Mouse (Mus musculus) midbrain, embryonic 11.5 days (tissue): ENCODE measurements around the gene Nsg1. TPM values are rescaled to one million over a fixed set of nuclear protein-coding genes. Genes with fewer than 3 reads are reported as not detected.

Source experiments
- ATAC-seq: fragments of 200-750 bp; cut with Nextera tagmentation; 2 replicates; pipeline ENCODE4 v1.8.0; 2017; ENCODE audit warnings: moderate TSS enrichment, moderate library complexity; ENCODE audit not compliant: low FRiP score
- DNase-seq: peaks from one replicate; pipeline ENCODE4 v3.0.0; 2015; ENCODE audit warnings: low spot score; ENCODE audit errors: missing footprints
- H3K27ac ChIP-seq: fragments of 300-500 bp; sonication (generic); 2 replicates; pipeline ENCODE4 v1.5.1; 2014; ENCODE audit warnings: low read depth, low read length
- H3K27me3 ChIP-seq: fragments of 300-500 bp; sonication (generic); 2 replicates; pipeline ENCODE4 v1.6.1; 2014; ENCODE audit warnings: mild to moderate bottlenecking, low read length, moderate library complexity, mixed read lengths; ENCODE audit not compliant: control insufficient read depth, insufficient read depth
- H3K36me3 ChIP-seq: fragments of 300-500 bp; sonication (generic); 2 replicates; pipeline ENCODE4 v1.6.1; 2014; ENCODE audit warnings: mild to moderate bottlenecking, low read length, moderate library complexity, mixed read lengths; ENCODE audit not compliant: control insufficient read depth, insufficient read depth
- H3K4me1 ChIP-seq: fragments of 300-500 bp; sonication (generic); 2 replicates; pipeline ENCODE4 v1.6.1; 2014; ENCODE audit warnings: low read length; ENCODE audit not compliant: control insufficient read depth, insufficient read depth
- H3K4me2 ChIP-seq: fragments of 300-500 bp; sonication (generic); 2 replicates; pipeline ENCODE4 v1.6.1; 2014; ENCODE audit warnings: mild to moderate bottlenecking, moderate library complexity
- H3K4me3 ChIP-seq: fragments of 300-500 bp; sonication (generic); 2 replicates; pipeline ENCODE4 v1.5.1; 2014; ENCODE audit warnings: low read depth, low read length
- H3K9ac ChIP-seq: fragments of 300-500 bp; sonication (generic); 2 replicates; pipeline ENCODE4 v1.6.1; 2014; ENCODE audit warnings: low read length
- H3K9me3 ChIP-seq: fragments of 300-500 bp; sonication (generic); 2 replicates; pipeline ENCODE4 v1.6.1; 2016; ENCODE audit warnings: low read length; ENCODE audit not compliant: control insufficient read depth
- WGBS: fragments of 180-500 bp; shearing (Covaris S2); extraction: QIAGEN DNeasy Blood & Tissue Kit; methylation state at CpG from one replicate; pipeline ENCODE4 v1.1.7; 2014; 5-methylcytosine and 5-hydroxymethylcytosine counted together
- polyA plus RNA-seq: library from polyadenylated mRNA; unstranded; fragments of >200 nt; fragmentation: Nextera tagmentation; extraction: Ambion mirVana; gene quantifications from 2 replicates; pipeline ENCODE4 v1.2.1, GENCODE M21; 2014

The Nsg1 gene
- polyA plus RNA-seq, 1 experiment from 2014 or later = 77.4 TPM

DNA sequence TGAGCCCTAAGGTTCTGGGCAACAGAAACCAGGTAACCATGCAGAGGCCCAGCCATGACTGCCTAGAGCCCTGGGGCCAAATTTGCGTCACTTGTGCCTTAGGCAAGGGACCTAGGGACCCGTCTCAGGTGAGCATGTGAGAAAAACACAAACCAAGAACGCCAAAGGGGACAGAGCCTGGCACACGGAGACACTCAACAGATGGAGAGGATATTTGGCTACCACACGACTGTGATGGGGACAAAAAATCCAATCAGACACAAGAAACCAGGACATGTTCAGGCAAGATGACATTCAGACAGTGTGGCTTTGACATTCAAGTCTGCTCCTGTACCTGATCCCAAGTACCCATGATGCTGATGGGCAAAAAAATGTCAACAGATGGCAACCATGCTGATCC is 6.1 kb downstream of the Nsg1 start:
- Histone ChIP-seq H3K9me3 (no peaks in the 10 kb centered on the region; the same call in 1 of the 2 replicates), H3K36me3 (peaks cover 40% of the 10 kb centered on the region), H3K4me3 (no peak overlapping the region), H3K27ac (no peak overlapping the region), H3K4me1 (peaks cover 16% of the 10 kb centered on the region), H3K9ac (no peak overlapping the region), H3K27me3 (no peaks in the 10 kb centered on the region), H3K4me2 (no peak overlapping the region)
- ATAC-seq (no peak), DNase-seq (peak; percentile 39)
- WGBS = 92% methylated on average over 5 of the region's 5 CpGs

- peak; percentile 81 for DNase-seq
- Histone ChIP-seq H3K4me3 (no peak overlapping the region), H3K27me3 (no peaks in the 10 kb centered on the region), H3K4me1 (peaks cover 11% of the 10 kb centered on the region), H3K27ac (no peak overlapping the region), H3K9ac (no peak overlapping the region), H3K36me3 (peaks cover 43% of the 10 kb centered on the region), H3K9me3 (no peaks in the 10 kb centered on the region; the same call in 1 of the 2 replicates), H3K4me2 (no peak overlapping the region)
- no peak for ATAC-seq
- 90% methylated on average over 10 of the region's 10 CpGs for WGBS
Observed at GRCm38 (mm10) chr5:38152201-38153108, 7.3 kb downstream of the Nsg1 start.

DNA sequence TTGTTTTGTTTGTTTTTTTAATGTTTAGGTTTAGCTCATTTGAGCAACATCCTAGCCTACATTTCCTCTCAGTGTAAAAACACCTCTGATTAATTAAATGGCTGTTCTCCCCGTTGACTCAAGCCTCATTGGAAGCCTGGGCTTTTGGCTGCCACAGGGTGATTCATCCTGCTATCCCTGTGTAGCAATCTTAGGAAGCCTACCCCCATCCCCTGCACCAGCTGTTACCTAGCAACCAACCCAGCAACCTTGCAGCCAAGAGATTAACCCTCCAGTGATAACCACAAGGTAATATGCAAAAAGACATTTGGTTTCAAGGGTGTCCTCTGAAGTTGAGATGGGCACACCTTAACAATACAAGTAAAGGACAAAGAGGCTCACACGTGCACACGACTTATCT is 8.4 kb downstream of the Nsg1 start:
- DNase-seq = peak; percentile 79
- WGBS = 49% methylated on average over 3 of the region's 3 CpGs
- Histone ChIP-seq H3K4me3 (no peak overlapping the region), H3K27me3 (no peaks in the 10 kb centered on the region), H3K4me1 (peaks cover 11% of the 10 kb centered on the region), H3K9ac (no peak overlapping the region), H3K36me3 (peaks cover 39% of the 10 kb centered on the region), H3K4me2 (no peak overlapping the region), H3K27ac (no peak overlapping the region), H3K9me3 (no peaks in the 10 kb centered on the region; the same call in 1 of the 2 replicates)
- ATAC-seq = no peak

DNA sequence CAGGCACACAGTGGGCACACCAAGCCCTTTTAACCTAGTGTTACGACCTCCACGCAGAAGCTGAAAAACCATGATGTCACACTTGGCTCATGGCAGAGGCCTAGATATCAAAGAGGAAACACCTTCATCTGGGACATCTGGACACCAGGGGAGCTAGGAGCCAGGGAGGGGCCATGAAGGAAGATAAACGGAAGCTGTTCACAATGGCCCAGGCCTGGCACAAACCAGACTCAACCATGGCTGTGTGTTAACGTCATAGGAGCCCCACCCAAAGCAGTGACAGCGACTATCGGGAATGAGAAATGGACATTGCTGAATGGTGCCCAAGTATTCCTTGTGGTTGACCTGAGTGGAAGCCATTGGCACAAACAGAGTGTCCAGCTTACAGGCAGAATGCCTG is 13.2 kb downstream of the Nsg1 start:
- ATAC-seq = no peak
- H3K4me1 ChIP-seq = peaks cover 3% of the 10 kb centered on the region; the same call in 1 of the 2 replicates
- H3K9ac ChIP-seq = no peak overlapping the region
- 91% methylated on average over 6 of the region's 6 CpGs for WGBS
- no peaks in the 10 kb centered on the region for H3K9me3 ChIP-seq
- H3K36me3 ChIP-seq = peaks cover 35% of the 10 kb centered on the region; the same call in 1 of the 2 replicates
- no peak overlapping the region for H3K4me3 ChIP-seq
- no peak overlapping the region for H3K27ac ChIP-seq
- no peak overlapping the region for H3K4me2 ChIP-seq
- DNase-seq = peak; percentile 76
- no peaks in the 10 kb centered on the region for H3K27me3 ChIP-seq

DNA sequence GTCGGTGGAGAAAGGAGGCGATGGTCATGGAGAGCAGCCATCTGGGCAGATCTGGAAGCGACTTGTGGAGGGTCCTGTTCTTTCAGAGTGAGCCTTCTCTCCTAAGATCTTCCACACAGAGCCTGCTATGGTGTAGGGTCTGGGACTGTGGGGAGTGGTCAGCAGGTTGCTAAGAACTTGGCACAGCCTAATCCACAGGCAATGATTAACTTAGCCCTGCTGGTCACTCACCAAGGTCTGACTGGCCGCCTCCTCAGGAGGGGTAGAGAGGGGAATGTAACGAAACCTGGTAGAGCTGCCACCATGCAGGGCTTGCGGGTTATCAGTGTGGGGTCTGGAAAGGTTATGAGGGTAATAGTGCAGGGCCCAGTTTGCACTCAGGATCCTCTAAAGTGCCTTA is 18.8 kb downstream of the Nsg1 start:
- Histone ChIP-seq H3K36me3 (peaks cover 34% of the 10 kb centered on the region), H3K9me3 (no peaks in the 10 kb centered on the region), H3K27me3 (no peaks in the 10 kb centered on the region), H3K4me3 (no peak overlapping the region), H3K27ac (no peak overlapping the region), H3K9ac (no peak overlapping the region), H3K4me1 (no peaks in the 10 kb centered on the region), H3K4me2 (no peak overlapping the region)
- no peak for ATAC-seq
- WGBS = 91% methylated on average over 6 of the region's 6 CpGs
- DNase-seq = no peak

- H3K9me3 ChIP-seq = no peaks in the 10 kb centered on the region
- no peak overlapping the region for H3K9ac ChIP-seq
- ATAC-seq (no peak), DNase-seq (peak; percentile 60)
- H3K27ac ChIP-seq = no peak overlapping the region
- 93% methylated on average over 9 of the region's 9 CpGs for WGBS
- no peak overlapping the region for H3K4me3 ChIP-seq
- H3K4me2 ChIP-seq = no peak overlapping the region
- H3K4me1 ChIP-seq = no peaks in the 10 kb centered on the region
- no peaks in the 10 kb centered on the region for H3K27me3 ChIP-seq
- peaks cover 23% of the 10 kb centered on the region for H3K36me3 ChIP-seq
Observed at GRCm38 (mm10) chr5:38137163-38137562, 22.5 kb downstream of the Nsg1 start.

DNA sequence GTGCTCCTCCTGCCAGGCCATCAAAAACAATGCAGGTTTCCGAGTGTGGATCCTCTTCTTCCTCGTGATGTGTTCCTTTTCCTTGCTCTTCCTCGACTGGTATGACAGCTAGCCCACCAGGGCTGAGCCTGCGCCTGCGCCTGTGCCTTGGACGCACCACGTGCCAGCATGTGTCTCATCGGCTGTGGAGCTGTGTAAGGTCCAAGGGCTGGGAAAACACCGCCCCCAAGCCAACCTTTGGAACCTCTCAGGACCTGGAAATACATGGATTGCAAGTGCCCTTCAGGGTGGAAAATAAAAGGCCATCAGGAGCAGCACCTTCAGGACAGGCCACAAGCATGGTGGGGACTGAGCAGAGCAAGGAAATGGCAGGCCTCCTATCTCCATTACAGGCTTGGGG is 23.5 kb downstream of the Nsg1 start:
- 90% methylated on average over 9 of the region's 9 CpGs for WGBS
- no peak for ATAC-seq

DNA sequence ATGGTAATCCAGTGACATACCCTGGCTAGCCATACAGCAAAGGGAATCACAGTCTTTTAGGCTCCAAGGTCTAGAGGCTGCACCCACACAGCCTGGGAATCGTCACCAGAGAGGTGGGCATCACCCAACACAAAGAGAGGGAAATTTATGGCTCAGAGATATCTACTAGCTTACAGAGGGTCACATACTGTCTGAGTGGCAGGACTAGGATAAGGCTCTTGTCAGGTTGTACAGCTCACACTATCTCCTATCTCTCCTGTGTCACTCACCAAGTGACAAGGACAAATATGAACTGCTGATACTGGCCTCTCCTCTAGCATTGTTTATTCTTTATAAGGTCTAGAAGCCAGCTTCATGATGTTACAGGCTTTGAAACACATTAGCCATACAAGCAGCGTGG is 30.4 kb downstream of the Nsg1 start:
- H3K4me3 ChIP-seq = no peak overlapping the region
- ATAC-seq = no peak
- WGBS = 91% methylated on average over 2 of the region's 2 CpGs

More for the DNA sequence above, 23.5 kb downstream of the Nsg1 start:
- Histone ChIP-seq H3K27me3 (no peaks in the 10 kb centered on the region), H3K36me3 (peaks cover 18% of the 10 kb centered on the region), H3K4me3 (no peak overlapping the region), H3K4me1 (no peaks in the 10 kb centered on the region), H3K27ac (no peak overlapping the region), H3K4me2 (no peak overlapping the region), H3K9ac (no peak overlapping the region), H3K9me3 (no peaks in the 10 kb centered on the region)
- peak; percentile 78 for DNase-seq

GRCm38 (mm10) chr5:38126519-38127306 is 33.0 kb downstream of the Nsg1 start:
- Histone ChIP-seq H3K9me3 (no peaks in the 10 kb centered on the region), H3K4me1 (no peaks in the 10 kb centered on the region), H3K36me3 (peaks cover 4% of the 10 kb centered on the region; the same call in 1 of the 2 replicates), H3K27me3 (no peaks in the 10 kb centered on the region), H3K27ac (no peak overlapping the region), H3K4me2 (no peak overlapping the region), H3K4me3 (no peak overlapping the region), H3K9ac (no peak overlapping the region)
- ATAC-seq = no peak
- WGBS = 87% methylated on average over 13 of the region's 13 CpGs
- no peak for DNase-seq

More for the DNA sequence above, 30.4 kb downstream of the Nsg1 start:
- peaks cover 4% of the 10 kb centered on the region; the same call in 1 of the 2 replicates for H3K36me3 ChIP-seq
- no peak overlapping the region for H3K9ac ChIP-seq
- H3K27ac ChIP-seq = no peak overlapping the region
- H3K9me3 ChIP-seq = no peaks in the 10 kb centered on the region
- DNase-seq = no peak
- H3K4me2 ChIP-seq = no peak overlapping the region
- no peaks in the 10 kb centered on the region for H3K4me1 ChIP-seq
- no peaks in the 10 kb centered on the region for H3K27me3 ChIP-seq
